Mouse (Mus musculus) right cerebral cortex, adult 18-20 months (tissue): ENCODE measurements at regions not wholly inside any gene's neighbourhood (a gene's known extent, or its start where the extent isn't known, plus 50 kb on each side); places are given as distances from the start of the nearest gene placed in this dataset.

Experiments
- DNase-seq: peaks from one replicate; pipeline ENCODE4 v3.0.0; 2022; ENCODE audit warnings: mixed read lengths

DNA sequence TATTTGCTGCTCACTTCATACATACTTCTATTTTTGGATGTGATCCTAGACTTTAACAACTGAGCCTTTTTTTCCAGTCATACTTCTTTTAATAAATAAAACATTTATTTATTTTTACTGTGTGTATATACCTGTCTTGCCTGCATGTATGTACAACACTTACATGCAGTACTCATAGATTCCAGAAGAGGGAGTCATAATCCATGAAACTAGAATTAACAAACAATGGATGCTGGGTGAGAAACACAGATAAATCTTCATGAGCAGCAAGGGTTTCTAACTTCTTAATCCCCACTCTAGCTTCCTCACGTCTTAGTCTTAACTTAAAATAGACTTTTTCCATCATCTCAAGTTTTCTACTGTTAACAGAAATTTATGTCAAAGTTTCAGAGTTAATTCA lies 1253.7 kb upstream of the Nr2f1 start:
- DNase-seq = no peak

- DNase-seq = no peak
Measured at GRCm38 (mm10) chr13:79443113-79443512, 1243.6 kb upstream of the Nr2f1 start.

DNA sequence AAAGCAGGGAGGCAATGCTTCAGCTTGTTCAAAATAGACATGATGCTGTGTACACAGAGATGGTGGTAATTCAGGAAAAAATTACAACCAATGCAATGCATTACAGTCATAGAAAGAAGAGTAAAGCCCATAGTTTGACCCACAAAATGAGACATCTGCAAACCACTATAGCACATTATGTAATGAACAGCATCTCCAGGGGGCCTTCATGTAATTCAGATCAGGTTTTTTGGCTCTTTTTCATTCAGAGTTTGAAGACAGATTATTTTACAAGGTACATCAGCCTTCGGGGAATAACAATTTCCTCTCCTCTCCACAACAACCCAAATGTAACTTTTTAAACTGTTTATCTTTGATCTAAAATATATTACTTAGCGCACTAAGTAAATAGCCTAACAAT lies 1243.1 kb upstream of the Nr2f1 start:
- DNase-seq = no peak

DNA sequence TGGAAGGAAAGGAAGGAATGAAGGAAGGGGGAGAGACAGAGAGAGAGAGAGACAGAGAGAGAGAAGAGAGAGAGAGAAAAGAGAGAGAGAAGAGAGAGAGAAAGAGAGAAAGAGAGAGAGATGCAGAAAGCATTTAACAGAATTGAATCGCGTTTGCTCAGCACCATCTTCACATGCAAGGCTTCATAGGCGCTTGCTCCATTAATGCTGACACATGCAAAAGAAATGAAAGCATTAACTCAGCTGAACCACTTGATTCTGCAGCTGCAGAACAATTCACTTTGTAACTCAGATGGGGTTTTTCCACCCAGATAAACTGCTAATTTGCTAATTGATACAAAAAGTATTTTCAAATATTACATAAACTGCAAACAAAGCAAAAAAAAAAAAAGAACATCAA lies 1231.9 kb upstream of the Nr2f1 start:
- DNase-seq = no peak

GRCm38 (mm10) chr13:79430987-79431386 lies 1231.4 kb upstream of the Nr2f1 start:
- DNase-seq = no peak

- no peak for DNase-seq
Measured at GRCm38 (mm10) chr13:79430562-79430961, 1231.0 kb upstream of the Nr2f1 start.

DNA sequence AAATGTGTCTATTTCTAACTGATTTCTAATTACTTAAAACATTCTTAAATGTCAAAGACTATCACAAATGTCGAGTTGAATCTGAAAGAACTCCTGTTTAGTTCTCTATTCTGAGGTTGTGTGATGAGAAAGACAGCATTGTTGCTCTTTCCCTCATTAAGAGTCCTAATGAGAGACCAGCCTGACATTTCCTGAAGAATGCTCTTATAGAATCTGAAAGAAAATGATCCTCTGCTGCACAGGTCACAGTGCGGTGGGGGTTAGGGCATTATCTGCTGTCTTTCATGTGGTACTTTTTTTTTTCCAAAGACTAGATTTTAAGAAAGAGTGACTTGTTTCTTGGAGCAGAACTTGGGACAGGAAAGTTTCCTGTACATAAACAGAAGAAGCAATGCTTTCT lies 1218.3 kb upstream of the Nr2f1 start:
- no peak for DNase-seq

DNA sequence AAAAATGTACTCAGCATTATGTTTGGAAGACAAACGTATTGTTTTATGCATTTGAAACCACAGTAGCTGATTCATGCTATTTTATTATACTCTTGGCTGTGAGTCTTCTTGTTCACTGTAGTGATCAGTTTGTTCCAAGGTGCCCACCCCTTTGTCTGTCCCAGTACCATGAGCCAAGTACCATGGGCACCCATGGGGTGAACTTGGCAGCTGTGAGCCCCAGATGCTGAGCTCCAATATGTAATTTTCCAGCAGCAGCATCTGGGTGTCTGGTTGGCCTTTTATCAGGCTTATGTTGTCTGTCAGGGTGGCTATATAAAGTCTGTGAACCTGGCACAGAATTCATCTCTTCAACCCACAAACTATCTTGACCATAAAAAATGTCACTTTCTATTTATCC lies 1200.5 kb upstream of the Nr2f1 start:
- DNase-seq = no peak

- DNase-seq = no peak
Measured at GRCm38 (mm10) chr13:79393938-79394337, 1194.4 kb upstream of the Nr2f1 start.

DNA sequence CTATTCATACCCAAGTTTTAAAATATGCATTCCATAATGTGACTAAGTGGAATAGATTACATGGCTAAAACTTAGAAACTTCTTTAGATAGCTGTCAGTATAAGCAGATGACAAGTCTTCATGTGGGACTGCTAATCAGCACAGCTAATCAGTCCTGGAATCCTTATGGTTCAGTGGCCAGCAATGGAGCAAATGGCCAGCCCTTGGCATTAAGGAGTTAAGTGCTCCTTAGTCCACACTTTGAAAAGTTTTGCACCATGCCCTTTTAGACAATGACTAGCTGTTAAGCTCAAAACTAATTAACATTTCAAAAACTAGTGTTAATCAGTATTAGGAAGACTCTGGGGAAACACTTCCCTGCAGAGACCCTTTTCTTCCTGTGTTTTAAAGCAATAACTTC lies 1188.4 kb upstream of the Nr2f1 start:
- DNase-seq = no peak

DNA sequence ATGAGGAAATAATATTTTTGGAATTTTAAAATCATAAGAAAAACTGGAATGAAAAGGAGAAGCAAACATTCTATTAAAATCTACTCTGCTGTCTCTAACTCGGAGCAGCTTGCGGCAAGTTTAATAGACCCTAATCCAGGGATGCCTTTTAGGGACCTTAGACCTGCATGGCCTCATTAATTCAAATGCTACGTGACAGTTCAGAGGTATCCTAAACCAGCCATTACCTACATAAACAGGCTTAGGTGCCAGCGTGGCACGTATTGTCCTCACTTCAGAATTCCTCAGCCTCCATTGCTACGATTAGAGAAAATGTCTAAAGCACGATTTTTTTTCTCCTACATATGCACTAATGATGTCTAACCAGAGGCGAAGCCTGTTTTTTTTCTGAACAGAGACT lies 1141.9 kb upstream of the Nr2f1 start:
- DNase-seq = no peak

DNA sequence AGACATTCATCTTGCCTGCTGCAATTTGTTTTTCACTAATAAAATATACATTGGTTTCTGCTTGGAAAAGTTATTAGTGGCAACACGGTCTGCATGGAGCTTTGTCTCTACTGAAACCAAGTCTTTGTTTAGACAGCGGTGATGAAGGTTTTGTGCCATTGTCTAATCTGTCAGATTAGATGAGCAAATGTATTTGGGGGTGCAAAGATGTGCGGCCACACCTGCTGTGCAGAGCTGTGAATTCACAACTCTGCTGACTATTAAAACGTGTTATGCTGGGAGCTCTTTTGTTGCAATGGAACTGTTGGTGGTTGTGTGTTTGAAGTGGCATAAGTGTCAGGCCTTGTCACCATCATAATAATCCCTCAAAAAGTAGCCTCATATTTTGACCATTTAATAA lies 1140.9 kb upstream of the Nr2f1 start:
- no peak for DNase-seq

DNA sequence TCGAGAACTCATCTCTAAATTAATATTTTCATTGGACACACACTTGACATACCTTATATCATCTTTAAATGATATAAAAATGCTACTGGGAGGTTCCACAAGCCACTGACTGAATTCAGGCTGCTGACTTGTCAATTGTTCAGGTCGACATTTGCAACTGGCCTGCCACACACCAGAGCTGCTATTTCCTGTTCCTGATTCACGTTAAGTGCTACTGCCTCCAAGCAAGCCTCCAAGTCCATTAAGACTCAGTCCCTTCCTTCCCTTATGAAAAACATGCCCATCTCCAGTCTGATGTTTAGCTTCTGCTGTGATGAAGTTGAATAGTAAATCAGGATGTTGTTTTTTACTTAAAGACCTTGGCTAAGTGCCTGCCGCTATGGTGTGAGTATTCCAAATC lies 1140.2 kb upstream of the Nr2f1 start:
- DNase-seq = no peak

GRCm38 (mm10) chr13:79320146-79320545 lies 1120.6 kb upstream of the Nr2f1 start:
- DNase-seq = no peak

DNA sequence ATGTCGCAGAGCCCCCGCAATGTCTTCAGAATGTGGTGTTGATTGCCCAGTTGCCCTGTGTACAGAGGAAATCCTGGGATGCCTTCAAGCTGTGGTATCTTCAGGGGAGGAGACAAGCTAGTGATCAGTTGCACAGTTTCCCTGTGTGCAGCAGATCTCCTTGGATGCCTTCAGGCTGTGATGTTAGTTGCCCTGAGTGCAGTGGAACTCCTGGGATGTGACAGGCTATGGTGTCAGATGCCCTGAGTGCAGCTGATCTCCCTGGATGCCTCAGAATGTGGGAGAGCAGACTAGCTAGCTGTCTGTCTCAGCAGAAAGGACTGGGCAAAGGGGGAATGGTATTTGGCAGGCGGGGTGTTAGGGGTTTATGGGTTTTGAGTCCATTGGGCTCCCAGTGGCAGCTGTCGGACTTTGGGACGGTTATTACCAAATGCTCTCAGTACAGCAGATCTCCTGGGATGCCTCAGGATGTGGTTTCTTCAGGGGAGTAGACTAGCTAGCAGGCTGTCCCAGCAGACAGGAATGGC lies 1110.1 kb upstream of the Nr2f1 start:
- DNase-seq = no peak

DNA sequence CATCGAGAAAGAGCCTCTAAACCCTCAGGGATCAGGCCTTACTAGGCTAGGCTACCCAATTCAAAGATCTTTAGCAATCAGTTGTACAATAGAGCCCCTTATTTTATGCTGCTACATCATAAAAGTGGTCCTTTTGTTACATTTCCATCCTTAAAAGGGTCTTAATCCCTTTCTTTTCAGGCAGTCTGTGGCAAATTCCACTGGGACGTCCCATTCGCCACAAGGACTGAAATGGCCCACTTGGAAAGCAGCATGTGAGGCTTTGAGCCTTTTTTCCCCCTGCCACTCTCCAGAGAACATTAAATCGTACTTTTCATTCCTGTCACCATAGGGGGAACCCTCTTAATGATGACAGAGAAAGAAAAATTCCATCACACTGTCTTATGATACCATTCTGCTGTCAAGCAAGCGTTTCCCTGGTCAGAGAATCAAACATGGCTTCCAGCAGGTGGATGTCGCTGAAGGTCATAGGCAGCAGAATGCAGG lies 1097.7 kb upstream of the Nr2f1 start:
- no peak for DNase-seq

DNA sequence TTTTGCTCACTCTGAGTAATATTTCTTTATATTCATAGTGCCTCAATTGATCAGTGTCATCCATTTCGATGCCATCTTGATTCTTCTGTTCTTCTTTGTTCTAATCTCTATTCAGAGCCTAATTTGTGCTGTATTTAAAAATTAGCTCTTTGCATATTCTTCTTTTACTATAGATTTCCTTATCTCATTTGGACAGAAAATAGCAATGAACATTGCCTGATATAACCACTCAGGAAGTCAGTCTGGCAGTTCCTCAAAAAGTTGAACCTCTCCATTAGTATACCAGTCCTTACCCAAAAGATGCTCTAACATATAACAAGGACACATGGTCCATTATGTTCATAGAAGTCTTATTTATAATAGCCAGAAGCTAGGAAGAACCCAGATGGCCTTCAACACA lies 1088.5 kb upstream of the Nr2f1 start:
- DNase-seq = no peak

GRCm38 (mm10) chr13:79286181-79286580 lies 1086.6 kb upstream of the Nr2f1 start:
- DNase-seq = no peak

DNA sequence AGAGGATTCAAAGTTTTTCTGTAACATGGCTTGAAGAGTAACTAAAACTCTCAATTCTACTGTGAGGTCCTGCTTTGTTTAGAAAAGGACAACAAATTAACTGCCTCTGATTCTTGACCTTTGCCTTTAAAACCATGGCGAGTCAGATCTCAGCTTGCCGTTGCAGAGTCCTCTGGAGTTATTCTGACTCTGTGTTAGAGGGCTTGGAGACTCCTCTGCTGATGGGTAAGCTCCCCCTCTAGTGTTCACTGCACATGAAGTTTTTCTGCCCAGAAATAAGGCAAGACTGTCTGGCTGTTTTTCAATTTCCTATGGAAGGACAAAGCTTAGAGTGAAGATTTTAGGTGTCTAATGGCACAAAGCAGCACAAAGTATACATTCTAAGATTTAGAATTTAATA lies 1085.9 kb upstream of the Nr2f1 start:
- peak; percentile 6 for DNase-seq

- no peak for DNase-seq
Measured at GRCm38 (mm10) chr13:79277714-79278113, 1078.2 kb upstream of the Nr2f1 start.

GRCm38 (mm10) chr13:79277313-79277712 lies 1077.8 kb upstream of the Nr2f1 start:
- no peak for DNase-seq

DNA sequence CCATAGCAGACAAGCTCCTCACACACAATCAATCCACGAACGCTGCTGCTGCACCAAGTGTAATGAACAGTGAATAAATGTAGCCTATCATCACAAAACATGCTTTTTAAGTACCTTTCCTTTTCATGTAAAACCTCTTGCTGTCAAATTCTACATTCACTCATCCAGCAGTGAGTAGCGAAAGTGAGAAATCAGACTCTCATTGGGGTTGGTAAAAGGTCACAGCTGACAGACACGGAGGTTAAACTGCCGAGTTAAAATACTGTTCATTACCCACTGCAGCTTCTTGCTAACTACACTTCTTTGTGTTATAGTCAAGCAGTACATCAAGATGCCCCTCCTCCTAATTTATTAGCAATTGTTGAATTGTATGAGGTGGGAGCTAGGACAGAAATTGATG lies 1055.8 kb upstream of the Nr2f1 start:
- DNase-seq = no peak

DNA sequence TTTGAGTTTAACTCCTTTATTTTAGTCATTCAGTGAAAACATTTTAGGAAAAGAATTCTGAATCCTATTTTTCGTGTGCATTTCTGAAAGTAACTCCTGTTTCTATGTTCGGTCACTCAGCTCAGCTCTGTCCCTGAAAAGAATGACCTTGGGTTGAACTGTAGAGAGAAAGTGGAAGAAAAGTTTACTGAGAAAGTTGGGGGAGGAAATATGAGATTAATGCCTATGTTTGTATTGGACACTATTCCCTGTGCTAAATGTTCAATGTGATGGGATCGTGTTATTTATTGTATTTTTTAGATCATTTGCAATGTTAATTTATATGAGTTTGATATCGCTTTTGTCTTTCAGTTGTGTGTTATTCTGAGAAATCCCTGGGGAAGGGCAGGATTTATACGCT lies 1052.8 kb upstream of the Nr2f1 start:
- DNase-seq = no peak

DNA sequence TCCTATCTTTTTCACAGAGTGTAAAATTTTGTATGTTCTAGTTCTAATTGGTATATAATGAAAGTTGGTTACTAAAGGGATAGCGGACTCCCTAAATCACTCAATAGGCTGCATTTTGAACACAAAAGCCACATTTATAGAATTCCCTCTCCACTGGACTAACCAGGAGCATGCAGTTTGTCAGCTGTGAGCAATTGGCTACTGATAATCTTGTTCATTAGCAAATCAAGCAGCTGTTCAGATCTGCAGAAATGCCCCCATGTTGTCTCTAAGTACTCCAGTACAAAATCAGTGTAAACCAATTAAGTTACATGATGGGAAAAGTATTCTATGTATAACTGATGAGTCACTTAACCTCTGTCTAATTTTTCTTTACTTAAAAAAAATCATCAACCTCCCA lies 1051.7 kb upstream of the Nr2f1 start:
- no peak for DNase-seq
